Mouse (Mus musculus) gastrocnemius, postnatal 36 days (tissue): Measurements from ENCODE around the gene Trim56. TPM values are rescaled to one million over a fixed set of nuclear protein-coding genes. Genes with fewer than 3 reads are reported as not detected.

Experiments used
- DNase-seq, 2 experiments: peaks; one replicate each; pipeline ENCODE4 v3.0.0; 2022
- intact Hi-C: fragments of 180-260 bp; cut with DNase I; formaldehyde crosslinking; loops from one replicate; pipeline ENCODE4 v1.15.1; 2025
- total RNA-seq, 2 experiments: library from RNA; stranded (reverse); gene quantifications; 2 replicates each; pipeline ENCODE4 v1.2.3; 2021

Trim56 gene
- total RNA-seq, 2 experiments from 2014 or later = 7.0 to 8.0 TPM

- intact Hi-C loops = loop anchor here (10.0 kb wide), 1 partner anchor 185 kb away; no protein-coding TSS in a partner anchor
- no peak for DNase-seq
These were observed 5.9 kb downstream of the Trim56 start for GRCm38 (mm10) chr5:137109941-137110593.

- intact Hi-C loops = loop anchor here (10.0 kb wide), 1 partner anchor 183 kb away; no protein-coding TSS in a partner anchor
- no peak for DNase-seq
These were observed 7.9 kb downstream of the Trim56 start for GRCm38 (mm10) chr5:137108111-137108510.

GRCm38 (mm10) chr5:137107670-137108069 is 8.3 kb downstream of the Trim56 start:
- DNase-seq = no peak
- intact Hi-C loops = loop anchor here (1.0 to 10.0 kb wide), 2 partner anchors 82 to 183 kb away; no protein-coding TSS in a partner anchor

- intact Hi-C loops = loop anchor here (1.0 to 10.0 kb wide), 2 partner anchors 82 to 182 kb away; no protein-coding TSS in a partner anchor
- DNase-seq = peak; percentile 74 to 78
These were observed 9.0 kb downstream of the Trim56 start for GRCm38 (mm10) chr5:137107024-137107423.

GRCm38 (mm10) chr5:137106434-137106833 is 9.6 kb downstream of the Trim56 start:
- intact Hi-C loops = loop anchor here (1.0 to 10.0 kb wide), 2 partner anchors 44 to 182 kb away; no protein-coding TSS in a partner anchor
- DNase-seq = no peak

GRCm38 (mm10) chr5:137103969-137104368 is 12.0 kb downstream of the Trim56 start:
- no peak for DNase-seq
- intact Hi-C loops = loop anchor here (10.0 kb wide), 1 partner anchor 179 kb away; no protein-coding TSS in a partner anchor

GRCm38 (mm10) chr5:137102575-137103522 is 13.2 kb downstream of the Trim56 start:
- intact Hi-C loops = loop anchor here (10.0 kb wide), 1 partner anchor 178 kb away; no protein-coding TSS in a partner anchor
- peak in 1 of 2 experiments; percentile 69 for DNase-seq

- DNase-seq = no peak
- intact Hi-C loops = loop anchor here (10.0 kb wide), 1 partner anchor 177 kb away; no protein-coding TSS in a partner anchor
These were observed 13.9 kb downstream of the Trim56 start for GRCm38 (mm10) chr5:137102078-137102477.

GRCm38 (mm10) chr5:137100660-137101059 is 15.3 kb downstream of the Trim56 start:
- intact Hi-C loops = loop anchor here (10.0 kb wide), 1 partner anchor 176 kb away; no protein-coding TSS in a partner anchor

GRCm38 (mm10) chr5:137098418-137098817 is 17.6 kb downstream of the Trim56 start:
- intact Hi-C loops = no loop called here

More at GRCm38 (mm10) chr5:137100660-137101059, 15.3 kb downstream of the Trim56 start:
- DNase-seq = no peak

GRCm38 (mm10) chr5:137096037-137096436 is 20.0 kb downstream of the Trim56 start:
- no peak for DNase-seq
- intact Hi-C loops = no loop called here

More at GRCm38 (mm10) chr5:137098418-137098817, 17.6 kb downstream of the Trim56 start:
- DNase-seq = no peak

- DNase-seq = no peak
- intact Hi-C loops = no loop called here
These were observed 20.9 kb downstream of the Trim56 start for GRCm38 (mm10) chr5:137095135-137095534.

GRCm38 (mm10) chr5:137093720-137094119 is 22.3 kb downstream of the Trim56 start:
- intact Hi-C loops = no loop called here
- DNase-seq = no peak

- intact Hi-C loops = no loop called here
- no peak for DNase-seq
These were observed 24.4 kb downstream of the Trim56 start for GRCm38 (mm10) chr5:137091560-137091959.

- DNase-seq = no peak
- intact Hi-C loops = no loop called here
These were observed 25.1 kb downstream of the Trim56 start for GRCm38 (mm10) chr5:137090870-137091269.

- peak in 1 of 2 experiments; percentile 56 for DNase-seq
- intact Hi-C loops = no loop called here
These were observed 28.6 kb downstream of the Trim56 start for GRCm38 (mm10) chr5:137087410-137087809.

- intact Hi-C loops = no loop called here
- DNase-seq = no peak
These were observed 30.3 kb downstream of the Trim56 start for GRCm38 (mm10) chr5:137085731-137086130.

- no peak for DNase-seq
- intact Hi-C loops = no loop called here
These were observed 31.0 kb downstream of the Trim56 start for GRCm38 (mm10) chr5:137085021-137085420.

- no peak for DNase-seq
- intact Hi-C loops = no loop called here
These were observed 33.0 kb downstream of the Trim56 start for GRCm38 (mm10) chr5:137083051-137083450.

- DNase-seq = no peak
- intact Hi-C loops = no loop called here
These were observed 36.2 kb downstream of the Trim56 start for GRCm38 (mm10) chr5:137079849-137080248.

- intact Hi-C loops = no loop called here
- no peak for DNase-seq
These were observed 37.4 kb downstream of the Trim56 start for GRCm38 (mm10) chr5:137078616-137079015.
